ENCODE assay signal across 8 mouse cellular contexts in genomic region chr5:23787536-23788389, GRCm38 (mm10). TPM values are rescaled to one million over a fixed set of nuclear protein-coding genes. Genes with fewer than 3 reads are reported as not detected.
DNase-seq lines count a peak whose midpoint lies in the region; ATAC-seq lines count a peak whose summit lies in the region.

Rint1 (plus strand) TSS chr5:23787711.

- ATAC-seq in megakaryocyte progenitor cell, adult 5-6 weeks (replicated peaks; ENCODE audit: poor library complexity): peak; percentile 88

- peak; percentile 96 for DNase-seq in adipocyte (ENCODE audit: low spot score)
- peak; percentile 97 for DNase-seq in embryo, embryonic 10 days (ENCODE audit: low spot score)
- peak; percentile 99 for DNase-seq in gastrocnemius, postnatal 10 days
- DNase-seq in induced T-regulatory cell, adult 2 months (ENCODE audit: low read depth): peak; percentile 97
- peak; percentile 64 to 97 for DNase-seq in left cerebral cortex, adult 9 months (ENCODE audit: low spot score in 2 of 2)
- DNase-seq in right cerebral cortex, postnatal 14 days: peak; percentile 99
- DNase-seq in urinary bladder, postnatal 36 days (ENCODE audit: low spot score in 2 of 2): peak; percentile 93 to 95

RNA-seq across cellular contexts. Expression of gene Rint1, which starts in this region (rescaled TPM):
- 10 to 100 TPM in 1 of 2 experiments, 1 to 10 TPM in 1; 9.8 to 13.8 TPM for total RNA-seq in gastrocnemius, postnatal 10 days (2021)
- total RNA-seq in megakaryocyte progenitor cell, adult 5-6 weeks (2015): 18.9 and 20.8 TPM in 2 replicates
- total RNA-seq in megakaryocyte progenitor cell, adult 5-6 weeks (2017): 27.5 and 28.0 TPM in 2 replicates

Comparison
In these comparisons a context has a peak if more than half of its experiments do, and no peak if none do; other contexts are left out.
1. Peak in every context shown above with its lines: DNase-seq and ATAC-seq.